Mouse (Mus musculus) right cerebral cortex, postnatal 14 days (tissue): ENCODE results near the gene Fabp3.

Source experiments
- DNase-seq: peaks from one replicate; pipeline ENCODE4 v3.0.0; 2022

Gene Fabp3

DNA sequence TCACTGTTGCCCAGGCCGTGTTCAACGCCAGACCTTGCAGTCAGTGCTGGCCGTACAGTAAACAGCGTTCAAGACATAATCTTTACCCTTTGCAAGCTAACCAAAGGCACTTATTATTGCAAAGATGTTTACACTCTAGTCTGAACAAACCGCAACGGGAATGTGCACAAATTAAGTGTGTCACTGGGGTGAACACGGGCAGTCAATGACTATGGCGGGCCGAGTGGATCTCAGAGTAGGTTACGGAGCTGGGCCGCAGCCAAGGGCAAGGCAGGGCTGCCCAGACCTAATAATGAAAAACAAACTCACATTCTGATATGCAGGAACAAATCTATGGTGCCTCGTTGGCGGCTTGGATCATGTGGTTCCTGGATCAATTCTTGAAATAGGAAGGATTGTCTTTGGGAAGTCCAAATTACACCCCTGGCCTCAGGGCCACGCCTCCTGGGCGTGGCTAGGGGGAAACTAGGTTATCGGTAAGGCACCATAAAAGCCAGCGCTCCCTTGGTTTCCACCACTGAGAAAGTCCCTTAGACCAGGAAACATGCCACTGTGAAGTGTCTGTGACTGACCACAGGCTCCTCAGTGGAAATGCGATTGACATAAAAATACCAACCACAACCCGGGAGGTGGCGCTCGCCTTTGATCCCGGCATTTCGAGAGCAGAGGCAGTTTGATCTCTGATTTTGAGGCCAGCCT lies 13.2 kb upstream of the Fabp3 start:
- no peak for DNase-seq

DNA sequence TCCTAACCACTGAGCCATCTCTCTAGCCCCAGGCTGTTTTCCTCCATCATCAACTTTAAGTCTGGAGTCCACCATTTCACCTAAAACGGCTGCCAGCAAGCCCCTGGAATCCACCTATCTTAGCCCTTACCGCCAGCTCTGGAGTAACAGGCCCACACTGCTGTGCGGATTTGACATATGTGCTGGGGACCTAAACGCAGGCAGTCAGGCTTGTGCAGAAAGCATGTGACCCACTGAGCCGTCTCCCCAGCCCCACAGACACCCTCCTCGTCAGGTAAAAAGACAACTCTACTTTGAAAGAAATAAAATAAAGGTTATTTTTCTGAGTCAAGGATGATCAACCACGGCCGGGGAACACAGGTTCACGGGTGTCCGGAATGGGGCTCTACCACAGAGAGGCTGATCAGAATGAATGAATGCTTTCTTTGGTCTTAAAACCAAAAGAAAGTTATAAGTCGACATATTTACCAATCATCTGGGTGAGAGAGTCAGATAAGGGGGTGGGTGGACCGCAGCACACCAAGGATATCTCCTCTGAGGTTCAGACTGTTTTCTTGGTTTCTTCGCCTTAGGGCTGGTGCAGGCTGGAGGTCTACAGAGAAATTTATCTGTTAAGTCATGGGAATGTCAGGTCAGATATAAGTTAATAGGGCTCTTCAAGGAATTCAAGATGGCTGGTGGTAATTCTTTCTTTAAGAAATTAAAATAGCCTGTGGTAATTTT lies 12.0 kb upstream of the Fabp3 start:
- no peak for DNase-seq

DNA sequence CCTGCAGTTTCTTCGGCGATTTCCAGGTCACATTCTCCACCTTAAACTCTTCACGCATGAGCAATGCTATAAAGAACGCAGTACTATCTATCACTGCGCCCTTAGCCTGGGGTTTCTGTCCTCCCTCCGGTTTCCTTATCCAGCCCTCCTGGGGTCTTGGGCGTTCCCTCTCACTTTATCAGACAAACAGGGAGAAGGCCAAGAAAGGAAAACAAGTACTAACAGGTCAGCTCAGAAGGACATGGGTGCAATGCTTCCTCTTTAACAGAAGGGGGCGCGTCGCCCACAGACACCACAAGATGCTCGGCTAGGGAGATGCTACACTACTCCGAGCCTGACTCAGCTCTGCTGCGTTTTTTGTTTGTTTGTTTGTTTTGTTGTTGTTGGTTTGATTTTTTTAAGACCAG lies 11.3 kb upstream of the Fabp3 start:
- no peak for DNase-seq

DNA sequence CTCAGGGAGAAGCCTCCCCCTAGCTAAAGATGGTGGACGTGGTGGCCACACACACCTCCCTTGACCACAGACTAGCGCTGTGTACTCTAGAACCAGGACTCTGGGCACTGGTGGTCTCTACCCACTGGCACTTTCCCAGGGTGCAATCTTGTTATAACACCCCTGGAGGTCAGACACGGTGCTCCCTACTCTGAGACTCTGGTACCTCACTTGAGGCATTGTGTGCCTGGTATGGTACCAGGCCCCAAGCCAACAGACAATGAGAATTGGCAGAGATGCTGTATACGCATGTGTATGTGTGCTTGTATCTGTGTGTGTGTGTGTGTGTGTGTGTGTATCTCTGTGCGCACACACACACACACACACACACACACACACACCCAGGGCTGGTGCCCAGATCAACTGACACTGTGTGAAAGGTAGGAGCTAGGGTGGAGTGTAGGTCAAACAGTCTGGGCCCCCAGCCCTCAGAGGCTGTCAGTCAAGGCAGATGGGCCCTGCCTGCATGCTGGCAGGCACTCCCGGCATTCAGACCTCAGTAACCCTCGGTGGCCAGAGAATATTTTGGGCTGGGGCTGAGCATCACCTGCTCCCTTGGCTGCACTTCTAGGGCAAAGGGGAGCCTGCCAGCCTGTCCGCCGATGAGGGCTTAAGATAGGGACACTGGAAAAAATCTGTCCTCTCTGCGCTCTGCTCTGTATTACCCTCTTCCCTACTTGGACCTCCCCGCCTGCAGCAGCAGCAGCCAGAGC lies 9.3 kb upstream of the Fabp3 start:
- DNase-seq, result no peak

DNA sequence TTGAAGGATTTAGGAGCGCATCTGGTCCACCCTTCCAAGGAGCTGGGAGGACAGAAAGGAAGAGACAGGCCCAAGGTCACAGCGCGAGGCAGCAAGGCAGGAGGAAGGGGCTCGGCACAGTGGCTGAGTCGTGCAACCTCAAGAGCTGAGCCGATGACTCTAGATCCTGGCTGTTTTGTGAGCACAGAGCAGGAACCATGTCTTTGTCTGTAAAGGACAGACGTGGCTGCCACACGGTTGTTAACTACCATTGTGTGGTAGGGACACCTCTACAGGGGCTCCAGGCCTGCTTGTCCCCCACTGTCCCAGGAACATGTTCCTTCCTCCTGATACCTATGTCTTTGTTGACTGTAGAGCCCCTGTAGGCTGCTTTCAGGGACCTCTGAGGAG lies 8.8 kb upstream of the Fabp3 start:
- DNase-seq, result no peak

DNA sequence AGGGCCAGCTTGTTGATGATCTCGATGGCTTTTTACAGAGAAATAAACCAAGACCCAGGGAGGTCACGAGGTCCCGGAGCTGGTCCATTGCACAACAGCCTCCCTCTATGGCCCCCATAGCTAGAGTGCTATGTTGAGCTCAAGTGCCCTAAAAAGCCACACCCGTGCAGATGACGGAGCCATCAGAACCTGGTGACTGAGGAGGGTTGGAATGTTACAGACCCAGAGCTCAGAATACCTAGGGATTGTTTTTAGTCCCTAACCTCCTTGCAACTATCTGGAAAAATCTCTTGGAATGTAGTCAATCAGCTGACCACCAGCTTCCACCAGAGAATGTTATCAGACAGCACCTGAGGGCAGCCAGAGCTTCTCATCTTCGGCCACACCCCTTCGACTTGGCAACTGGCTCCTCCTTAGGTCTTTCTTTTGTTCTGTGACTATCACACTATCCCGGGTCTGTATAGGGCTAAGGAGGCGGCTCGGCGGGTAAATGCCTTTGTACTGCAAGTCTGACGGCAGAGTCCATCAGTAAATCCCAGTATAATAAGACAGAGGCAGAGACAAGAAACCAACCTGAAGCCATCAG lies 6.0 kb upstream of the Fabp3 start:
- DNase-seq, result no peak

DNA sequence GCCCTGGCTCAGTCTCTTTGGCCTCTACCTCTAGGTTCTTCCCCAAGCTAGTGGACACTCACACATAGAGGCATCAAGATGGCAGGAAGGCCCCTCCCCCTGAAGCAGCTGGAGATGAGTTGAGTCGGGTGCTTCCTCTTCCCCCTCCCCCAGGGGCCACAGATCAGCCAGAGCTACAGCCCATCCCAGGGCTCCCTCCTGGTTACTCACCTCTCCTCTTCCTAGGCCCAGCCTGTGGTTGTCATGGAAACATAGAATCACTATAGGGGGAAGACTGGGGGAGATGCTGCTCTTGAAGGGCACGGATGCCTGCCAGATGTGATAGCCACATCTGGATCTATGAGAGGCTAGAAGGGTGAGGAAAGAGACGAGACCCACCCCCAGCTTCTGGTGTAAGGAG lies 3.6 kb upstream of the Fabp3 start:
- DNase-seq, result no peak

DNA sequence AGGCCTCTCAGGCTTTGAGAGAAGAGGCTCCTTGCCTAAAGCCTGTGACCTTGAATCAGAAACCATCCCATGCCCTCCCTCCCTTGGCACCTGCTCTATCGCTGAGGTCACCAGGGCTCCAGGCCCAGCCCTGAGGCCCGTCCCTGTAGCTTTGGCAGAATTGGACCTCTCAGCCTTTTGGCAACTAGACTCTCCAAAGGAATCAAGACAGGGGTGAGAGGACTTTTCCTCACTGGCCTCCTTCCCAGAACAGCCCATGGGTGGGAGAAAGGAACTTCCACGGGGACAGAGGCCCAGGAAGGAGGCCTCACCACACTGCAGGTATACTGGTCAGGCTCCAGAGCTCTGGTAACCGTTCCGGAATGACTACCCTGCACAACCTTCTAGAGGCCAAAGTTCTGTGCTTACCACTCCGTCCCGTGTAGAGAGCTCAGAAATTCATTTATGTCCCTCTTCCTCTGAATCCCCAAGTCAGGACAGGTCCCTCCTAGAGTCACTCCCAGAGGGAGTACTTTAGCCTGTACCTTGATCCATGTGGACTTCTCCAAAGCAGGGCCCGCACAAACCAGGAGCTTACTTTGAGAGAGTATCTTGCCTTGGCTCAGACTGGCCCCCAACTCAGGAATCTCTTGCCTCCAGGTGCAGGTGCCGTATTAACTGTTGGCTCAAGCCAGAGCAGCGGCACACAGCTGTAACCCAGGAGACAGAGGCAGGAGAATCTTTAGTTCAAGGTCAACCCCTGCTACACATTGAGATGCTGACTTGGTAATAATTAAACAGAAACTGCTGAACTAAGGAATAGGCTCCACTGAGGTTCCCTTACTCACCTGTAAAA lies 1.4 kb upstream of the Fabp3 start:
- DNase-seq, result no peak

DNA sequence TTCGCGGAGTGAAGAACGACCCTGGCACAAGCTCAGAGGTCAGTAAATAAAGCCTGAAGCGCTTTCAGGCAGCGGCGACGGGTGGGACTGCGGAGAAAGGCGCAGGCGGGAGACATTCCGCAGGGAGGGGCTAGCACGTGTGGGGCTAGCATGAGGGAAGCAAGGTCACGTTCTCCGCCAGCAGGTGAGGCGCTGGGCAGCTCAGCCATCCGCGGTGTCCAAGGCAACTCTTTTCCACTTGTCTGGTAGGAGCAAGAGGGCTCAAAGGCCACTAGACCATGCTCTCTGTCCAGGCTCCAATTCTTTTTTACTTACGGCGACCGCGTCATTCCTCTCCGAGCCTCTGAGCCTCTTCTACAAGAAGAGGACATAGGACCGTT lies 554 bp upstream of the Fabp3 start:
- peak; percentile 62 for DNase-seq

DNA sequence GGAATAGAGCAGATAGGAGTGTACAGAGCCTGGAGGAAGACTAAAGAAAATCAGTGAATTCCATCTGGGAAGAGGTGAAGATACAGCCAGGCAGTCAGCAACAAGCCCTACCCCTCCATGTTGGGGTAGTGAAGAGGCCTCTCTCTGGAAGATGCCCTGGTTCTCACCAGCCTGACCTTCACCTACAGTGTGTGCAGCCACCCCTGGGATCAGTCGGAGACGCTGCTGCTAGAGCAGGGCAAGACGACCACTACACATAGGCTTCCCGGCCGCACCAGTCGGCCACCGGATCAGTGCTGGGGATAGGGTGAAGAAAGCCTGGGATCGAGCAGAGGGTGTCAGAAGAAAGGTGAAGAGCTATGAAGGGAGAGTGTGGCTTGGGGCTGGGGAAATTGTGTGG lies 859 bp downstream of the Fabp3 start:
- no peak for DNase-seq

DNA sequence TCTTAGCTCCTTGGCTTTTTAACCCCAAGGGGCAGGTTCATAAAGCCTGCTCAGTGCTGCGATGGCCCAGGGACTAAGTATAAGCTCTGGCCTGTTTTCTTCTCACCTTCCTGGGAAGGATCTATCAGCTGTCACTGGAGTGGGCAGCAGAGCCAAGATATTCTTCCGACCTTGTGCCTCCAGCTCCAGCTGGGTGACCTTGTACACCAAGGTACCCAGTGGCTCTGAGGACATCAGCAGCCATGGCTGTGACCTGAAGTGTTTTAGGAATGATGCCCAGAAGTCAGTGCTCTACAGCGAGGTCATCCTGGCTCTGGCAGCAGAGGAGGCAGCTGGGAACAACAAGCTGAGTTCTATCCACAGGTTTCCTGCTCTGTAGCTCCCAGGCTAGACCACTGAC lies 4.1 kb downstream of the Fabp3 start:
- no peak for DNase-seq

DNA sequence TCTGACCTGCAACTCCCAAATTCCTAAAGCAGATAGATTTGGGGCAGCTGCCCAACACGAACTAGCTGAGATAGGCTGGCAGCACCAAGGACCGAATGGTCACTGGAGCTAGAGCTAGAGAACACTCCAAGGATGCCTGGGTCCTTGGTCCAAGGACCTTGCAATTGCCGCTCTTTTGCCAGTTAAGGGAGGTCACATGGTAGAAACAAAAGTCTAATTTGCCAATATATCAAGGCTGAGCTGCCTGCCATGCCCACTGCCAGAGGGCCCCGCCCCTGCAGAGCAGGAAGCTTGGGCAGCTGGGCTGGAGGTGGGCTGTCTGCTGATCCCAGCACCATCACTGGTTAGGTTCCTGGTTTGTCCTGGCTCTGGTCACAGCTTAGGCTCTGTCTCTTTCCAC lies 5.2 kb downstream of the Fabp3 start:
- no peak for DNase-seq

DNA sequence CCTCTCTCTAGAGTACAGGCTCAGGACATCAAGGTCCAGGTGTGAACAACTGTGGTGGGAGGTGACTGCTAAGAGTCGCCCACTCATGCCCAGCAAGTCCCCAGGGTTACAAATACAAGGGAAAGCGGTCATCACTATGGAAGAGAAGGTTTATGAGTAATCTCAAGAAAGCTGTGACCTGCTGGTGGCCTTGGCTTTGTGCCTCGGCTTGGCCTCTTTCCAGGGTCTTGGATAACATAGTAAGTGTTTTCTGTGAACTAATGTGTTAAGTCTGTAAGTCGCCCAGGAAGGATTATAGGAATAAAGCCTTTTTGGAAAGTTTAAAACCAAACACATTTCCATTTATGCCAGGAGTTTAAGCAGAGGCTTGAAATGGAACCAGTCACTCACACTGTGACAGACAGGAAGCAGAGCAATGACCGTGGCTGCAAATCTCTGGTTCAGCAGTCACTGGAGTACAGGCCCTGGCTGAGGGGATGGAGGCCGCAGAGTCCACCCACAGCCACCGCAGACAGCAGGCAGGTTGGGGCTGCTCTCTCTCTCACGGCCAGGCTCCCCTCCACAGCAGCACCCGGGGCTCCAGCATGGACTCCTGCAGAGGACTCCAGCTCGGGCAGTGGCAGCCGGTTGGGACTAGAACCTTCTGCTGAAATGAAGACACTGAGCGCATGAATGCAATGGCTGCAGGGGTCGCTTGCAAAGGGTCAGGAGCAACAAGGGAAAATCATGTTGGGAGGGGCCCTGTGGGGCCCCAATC lies 7.6 kb downstream of the Fabp3 start:
- DNase-seq, result no peak

DNA sequence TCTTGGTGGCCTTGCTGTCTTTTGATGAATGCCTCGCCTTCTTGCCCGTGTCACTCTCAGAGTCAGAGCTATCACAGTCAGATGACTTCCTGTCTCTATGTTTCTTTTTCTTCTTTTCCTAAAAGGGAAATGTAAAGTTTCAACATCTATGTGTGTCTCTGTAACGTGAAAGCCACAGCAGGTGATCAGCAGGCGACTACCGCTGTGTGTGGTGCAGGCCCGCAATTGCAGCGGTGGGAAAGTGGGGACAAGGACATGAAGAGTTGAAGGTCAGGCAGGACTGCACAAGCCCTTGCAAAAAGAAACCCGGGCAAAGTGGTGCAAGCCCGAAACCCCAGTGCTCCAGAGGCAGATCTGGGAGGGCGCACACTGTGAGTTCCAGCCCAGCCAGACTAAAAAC lies 8.3 kb downstream of the Fabp3 start:
- no peak for DNase-seq

DNA sequence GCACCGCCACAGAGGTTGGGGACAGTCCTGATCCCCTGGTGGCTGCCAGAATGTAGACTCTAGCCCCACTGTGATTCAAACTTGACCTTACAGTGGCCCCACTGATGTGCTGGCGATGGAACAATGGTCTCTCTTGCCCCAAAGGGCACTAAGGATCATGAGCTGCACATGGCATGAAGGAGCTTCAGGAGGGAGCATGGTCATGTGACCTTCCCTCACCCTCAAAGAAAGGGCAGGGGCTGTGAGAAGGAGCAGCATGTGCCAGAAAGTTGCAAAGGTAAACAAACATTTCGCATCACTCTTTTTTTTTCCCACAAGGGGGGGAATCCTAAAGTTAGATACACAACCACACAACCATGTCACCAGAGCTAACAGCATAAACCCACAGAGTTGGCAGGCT lies 9.7 kb downstream of the Fabp3 start:
- DNase-seq, result no peak

DNA sequence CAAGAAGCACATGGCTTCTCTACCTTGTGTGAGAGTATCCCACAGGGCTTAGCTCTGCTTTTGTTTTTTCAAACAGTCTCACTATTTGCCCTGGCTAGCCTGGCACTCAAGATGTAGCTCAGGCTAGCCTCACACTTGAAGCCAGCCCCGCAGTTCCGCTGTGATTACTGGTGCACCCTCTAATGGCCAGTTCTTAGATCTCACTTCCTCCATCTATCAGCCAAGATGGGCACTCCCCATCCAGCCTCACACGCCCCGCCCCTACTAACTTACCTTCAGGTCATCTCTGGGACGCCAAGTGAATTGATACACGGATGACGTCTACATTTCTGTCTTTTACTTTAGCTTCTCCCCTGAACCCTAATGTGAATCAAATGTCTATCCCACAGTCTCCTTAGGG lies 11.2 kb downstream of the Fabp3 start:
- DNase-seq, result no peak

DNA sequence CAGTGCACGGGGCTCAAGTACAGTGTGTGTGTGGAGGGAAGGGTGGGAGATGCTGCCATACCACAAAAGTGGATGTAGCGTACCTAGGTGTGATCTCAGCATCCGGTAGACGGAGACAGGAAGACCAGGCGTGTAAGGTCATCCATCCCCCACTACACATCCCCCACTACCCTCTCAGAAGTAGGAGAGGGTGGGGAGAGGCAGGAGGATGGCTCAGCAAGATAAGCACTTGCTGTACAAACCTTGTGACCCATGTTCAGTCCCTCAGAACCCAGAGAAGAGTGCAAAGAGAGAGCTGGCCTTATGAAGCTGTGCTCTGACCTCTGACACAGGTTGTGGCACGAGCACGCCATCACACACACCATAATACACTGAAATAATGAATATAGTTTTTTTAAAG lies 13.2 kb downstream of the Fabp3 start:
- no peak for DNase-seq

DNA sequence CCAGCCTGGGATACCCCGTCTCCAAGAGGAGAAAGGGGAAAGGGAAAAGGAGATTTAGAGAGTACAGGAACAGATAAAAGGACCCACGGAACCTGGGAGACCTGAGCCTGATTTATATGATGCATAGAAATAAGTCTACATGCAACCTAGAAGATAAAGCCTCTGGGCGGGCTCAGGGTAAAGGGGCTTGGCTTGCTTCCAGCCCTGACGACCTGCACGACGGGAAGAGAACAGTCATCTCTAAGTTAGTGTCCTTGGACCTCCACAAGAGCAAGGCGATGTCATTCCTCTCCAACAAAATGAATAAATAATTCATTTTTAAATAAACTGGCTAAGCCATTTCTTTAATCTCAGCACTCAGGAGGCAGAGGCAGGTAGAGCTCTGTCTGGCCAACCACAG lies 14.2 kb downstream of the Fabp3 start:
- DNase-seq, result no peak

DNA sequence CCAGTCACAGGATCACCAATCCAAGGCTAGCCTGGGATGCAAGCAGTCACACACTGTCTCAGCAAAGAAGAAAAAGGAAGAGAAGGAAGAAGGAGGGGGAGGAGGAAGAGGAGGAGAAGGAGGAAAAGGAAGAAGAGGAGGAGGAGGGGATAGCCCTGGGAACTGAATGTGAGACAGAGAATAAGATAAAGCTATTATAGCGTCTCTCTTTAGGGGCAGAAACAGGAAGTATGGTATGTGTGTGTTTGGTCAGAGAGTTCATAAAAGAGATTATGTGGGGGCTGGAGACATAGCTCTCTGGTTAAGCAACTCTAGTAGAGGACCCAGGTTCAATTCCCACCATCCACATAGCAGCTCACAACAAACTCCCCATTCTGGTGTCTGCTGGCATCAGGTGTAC lies 14.8 kb downstream of the Fabp3 start:
- DNase-seq, result no peak

DNA sequence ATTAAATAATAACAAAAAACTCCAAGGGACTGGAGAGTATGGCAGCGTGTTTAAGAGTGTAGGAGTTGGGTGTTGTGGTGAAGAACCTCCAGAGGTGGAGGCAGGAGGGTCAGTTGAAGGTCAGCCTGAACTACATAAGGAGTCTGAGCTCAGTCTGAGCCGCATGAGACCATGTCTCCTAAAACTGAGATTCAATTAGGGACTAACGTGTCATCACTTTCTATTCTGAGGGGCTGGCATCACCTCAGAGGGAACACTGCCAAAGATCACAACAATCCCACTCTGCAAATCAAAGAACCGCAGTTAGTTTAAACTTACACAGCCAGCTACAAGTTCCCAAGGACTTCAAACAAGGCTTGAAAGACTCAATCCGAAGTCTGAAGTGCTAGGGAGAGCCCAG lies 15.2 kb downstream of the Fabp3 start:
- DNase-seq, result no peak

DNA sequence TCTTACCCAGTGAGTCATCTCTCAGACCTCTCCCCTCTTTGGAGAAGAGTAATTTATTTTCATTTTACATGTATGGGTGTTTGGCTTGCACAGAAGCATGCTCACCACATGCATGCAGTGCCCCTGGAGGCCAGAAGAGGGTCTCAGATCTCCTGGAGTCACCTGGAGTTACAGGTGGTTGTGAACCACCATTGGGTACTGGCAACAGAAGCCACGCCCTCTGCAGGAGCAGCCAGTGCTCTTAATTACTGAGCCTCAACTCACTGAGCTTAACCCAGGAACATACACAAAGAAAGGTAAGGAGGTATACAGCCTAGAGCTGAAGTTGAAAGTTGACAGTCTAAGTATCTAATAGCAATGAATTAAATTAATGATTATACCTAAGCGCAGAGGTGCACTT lies 17.1 kb downstream of the Fabp3 start:
- no peak for DNase-seq

DNA sequence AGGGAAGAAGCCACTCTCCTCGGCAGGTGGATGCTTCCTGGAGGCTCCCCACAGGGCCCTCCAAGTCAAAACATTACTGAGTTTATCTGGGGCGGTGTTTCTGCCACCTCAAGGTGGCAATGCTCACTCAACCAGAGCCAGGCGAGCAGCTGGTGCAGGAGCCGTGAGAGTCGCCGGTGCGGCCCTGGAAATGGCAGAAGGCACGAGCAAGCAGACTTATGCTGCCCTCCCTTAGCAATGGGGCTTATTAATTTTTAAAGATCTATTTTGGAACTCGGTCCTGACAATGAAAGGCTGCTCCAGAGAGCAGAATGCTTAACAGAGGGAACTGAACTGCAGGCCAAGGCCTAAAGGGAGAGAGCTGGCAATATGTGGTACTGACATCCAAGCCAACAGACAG lies 19.0 kb downstream of the Fabp3 start:
- DNase-seq, result no peak
